Mouse (Mus musculus): ENCODE measurements at regions not wholly inside any gene's neighbourhood (a gene's known extent, or its start where the extent isn't known, plus 50 kb on each side); places are given as distances from the start of the nearest gene placed in this dataset.

GRCm38 (mm10) chr5:126995577-126995976 is 246.0 kb upstream of the Tmem132c start:
- TF ChIP-seq CTCF (IDR thresholded peaks at IDR 0.05; ENCODE audit: low read depth, low read length) = no peak
- no peak for TF ChIP-seq POLR2A (IDR thresholded peaks at IDR 0.05; ENCODE audit: insufficient read depth, low read length)
- no peak for TF ChIP-seq EP300 (IDR thresholded peaks at IDR 0.05; ENCODE audit: insufficient read depth, low read depth, low read length)

Measured in ES-Bruce4 (cell line).